Mouse (Mus musculus) effector memory CD4-positive, alpha-beta T cell, adult 5 months (primary cell): ENCODE measurements around the gene Zfp286. TPM values are rescaled to one million over a fixed set of nuclear protein-coding genes. Genes with fewer than 3 reads are reported as not detected.

Experiments
- polyA plus RNA-seq: library from polyadenylated mRNA; unstranded; fragments of 100-300 nt; shearing (Covaris generic); gene quantifications from one replicate; pipeline ENCODE4 v1.2.1, GENCODE M21; 2017

Gene Zfp286
- 0.29 TPM for polyA plus RNA-seq

DNA sequence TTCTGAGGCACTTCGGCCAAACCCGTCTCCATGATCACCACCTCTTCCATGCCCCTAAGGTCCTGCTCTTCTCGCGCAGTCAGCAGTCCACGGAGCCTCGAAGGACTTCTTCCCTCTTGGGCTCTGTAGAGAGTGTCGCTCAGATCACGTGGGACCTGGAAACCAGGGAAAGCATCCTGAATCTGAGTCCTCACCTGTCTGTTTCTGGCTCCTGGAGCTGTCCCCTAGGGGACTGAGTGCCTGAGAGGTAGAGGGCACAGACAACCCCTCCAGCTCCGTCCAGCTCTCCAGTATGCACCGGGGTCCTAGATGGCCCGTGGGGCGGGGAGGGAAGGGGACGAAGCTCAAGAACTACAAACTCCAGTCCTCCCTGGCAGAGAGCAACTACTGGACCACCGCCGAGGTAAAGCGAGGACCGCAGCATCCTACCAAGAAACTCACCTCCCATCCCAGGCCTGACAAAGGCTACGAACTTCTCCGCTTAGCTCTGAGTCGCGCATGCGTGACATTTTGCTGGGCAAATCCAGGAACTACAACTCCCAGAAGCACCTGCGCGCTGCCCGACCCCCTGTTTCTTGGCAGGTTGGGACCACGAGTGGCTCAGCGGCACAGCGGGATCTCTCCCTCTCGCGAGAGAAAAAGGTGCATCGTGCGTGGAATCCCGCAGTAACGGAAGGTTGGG lies at the start of gene Zfp286:
Gene Zfp286 (minus strand): TSS at position 528 of the 682 bp plus-strand sequence.

DNA sequence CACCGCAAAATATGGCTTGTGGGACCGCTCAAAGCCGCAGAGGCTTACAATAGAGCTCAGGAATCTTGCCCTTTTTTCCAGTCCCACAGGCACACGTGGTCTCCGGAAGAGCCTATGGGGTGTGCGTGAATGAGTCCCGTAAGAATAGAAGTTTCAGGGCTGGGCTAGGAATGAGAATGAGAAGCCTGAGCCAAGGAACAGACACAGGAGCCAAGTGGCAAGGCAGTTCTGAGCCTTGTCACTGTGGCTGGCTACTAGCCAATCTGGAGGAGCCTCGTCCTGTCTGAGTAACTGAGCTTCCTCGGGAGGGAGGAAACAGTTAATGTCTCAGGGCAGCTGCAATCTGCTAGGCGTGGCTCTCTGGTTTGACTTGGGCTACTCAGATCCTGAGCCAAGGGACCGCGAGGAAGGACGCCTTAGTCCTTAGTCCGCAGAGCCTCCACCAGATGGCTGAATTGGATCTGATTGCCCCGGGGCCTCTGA lies 30.8 kb upstream of the Zfp286 start, which contains the start of gene Trim16:
Gene Trim16 (plus strand): TSS at position 173 of the 483 bp plus-strand sequence.

GRCm38 (mm10) chr11:62752780-62753179 lies 36.5 kb downstream of the Zfp286 start, which contains the start of gene Gm10428:
Gene Gm10428 (plus strand): TSS chr11:62753100.

GRCm38 (mm10) chr11:62731311-62732021 lies 57.8 kb downstream of the Zfp286 start, which contains the start of gene Zfp287:
Gene Zfp287 (minus strand): TSS chr11:62731905.

Other genes with a start within 250 kb of the Zfp286 start
- 3,666 TPM for gene Ubb, start 238.3 kb downstream of the Zfp286 start, polyA plus RNA-seq
- 59.1 TPM for gene Trpv2, start 215.0 kb downstream of the Zfp286 start, polyA plus RNA-seq
- gene Lrrc75a, start 140.9 kb downstream of the Zfp286 start, polyA plus RNA-seq, result 1.0 TPM
- 10.5 TPM for gene Mmgt2, start 140.8 kb downstream of the Zfp286 start, polyA plus RNA-seq
- 18.3 TPM for gene Zfp287, start 57.6 kb downstream of the Zfp286 start, polyA plus RNA-seq
- gene Gm10428, start 36.4 kb downstream of the Zfp286 start, polyA plus RNA-seq, result not detected
- 2.0 TPM for gene Trim16, start 30.8 kb upstream of the Zfp286 start, polyA plus RNA-seq
- gene Fbxw10, start 57.6 kb upstream of the Zfp286 start, polyA plus RNA-seq, result 0.39 TPM
- 34.4 TPM for gene Tvp23b, start 90.0 kb upstream of the Zfp286 start, polyA plus RNA-seq
- gene Cdrt4, start 161.7 kb upstream of the Zfp286 start, polyA plus RNA-seq, result not detected